Mouse (Mus musculus): Measurements from ENCODE around the gene S100a16. TPM values are rescaled to one million over a fixed set of nuclear protein-coding genes. Genes with fewer than 3 reads are reported as not detected.

Gene S100a16
- polyA plus RNA-seq, 1 experiment, result 49.1 TPM

- no peaks in the 10 kb centered on the region for H3K4me1 ChIP-seq (ENCODE audit: control insufficient read depth, insufficient read depth, low read length)
- TF ChIP-seq CTCF (IDR thresholded peaks at IDR 0.05; ENCODE audit: borderline replicate concordance, insufficient read depth, low read length) (no peak), POLR2A (IDR thresholded peaks at IDR 0.05; ENCODE audit: low read depth, low read length) (no peak)
- H3K4me3 ChIP-seq (ENCODE audit: insufficient read depth, low read length), result no peak overlapping the region
- no peak overlapping the region for H3K27ac ChIP-seq (ENCODE audit: insufficient read depth, low read length)
These were observed 3.9 kb downstream of the S100a16 start for GRCm38 (mm10) chr3:90540904-90541303.

DNA sequence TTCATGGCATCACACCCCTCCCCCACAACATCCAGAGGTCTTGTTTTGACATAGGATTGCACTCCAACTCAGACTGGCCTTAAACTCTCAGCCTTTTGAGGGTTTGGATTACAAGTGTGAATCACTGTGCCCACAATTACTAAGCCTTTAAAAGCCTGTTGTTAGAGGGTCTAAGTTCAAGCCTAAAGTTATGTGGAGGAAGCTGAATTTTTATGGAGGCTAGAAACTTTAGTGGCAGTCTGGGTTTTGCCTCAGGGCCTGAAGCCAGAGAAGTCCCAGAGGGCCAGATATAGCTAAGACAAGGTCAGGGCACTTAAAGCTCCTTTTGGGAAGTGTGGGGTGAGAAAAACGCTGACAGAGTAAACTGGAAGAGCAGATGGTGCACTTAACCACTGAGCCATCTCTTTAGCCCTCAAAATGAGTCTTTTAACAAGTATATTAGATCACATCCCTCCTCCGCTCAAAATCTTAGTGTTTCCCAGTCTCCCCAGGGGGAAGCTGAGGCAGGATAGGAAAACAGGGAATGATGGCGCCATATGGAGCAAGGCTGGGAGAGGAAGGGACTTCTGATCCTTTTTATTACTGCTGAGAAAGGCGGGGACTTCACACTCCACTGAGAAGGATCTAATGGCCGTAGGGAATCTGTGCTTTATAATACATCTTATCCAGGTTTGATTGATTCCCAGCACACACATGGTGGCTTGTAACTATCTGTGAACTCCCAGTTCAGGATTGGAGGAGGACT, 12.8 kb downstream of the S100a16 start:
- H3K4me1 ChIP-seq (ENCODE audit: control insufficient read depth, insufficient read depth, low read length), result peaks cover 9% of the 10 kb centered on the region
- H3K4me3 ChIP-seq (ENCODE audit: insufficient read depth, low read length), result no peak overlapping the region
- H3K27ac ChIP-seq (ENCODE audit: insufficient read depth, low read length), result peak overlapping the region; percentile 81
- TF ChIP-seq CTCF (IDR thresholded peaks at IDR 0.05; ENCODE audit: borderline replicate concordance, insufficient read depth, low read length) (no peak), POLR2A (IDR thresholded peaks at IDR 0.05; ENCODE audit: low read depth, low read length) (no peak)

DNA sequence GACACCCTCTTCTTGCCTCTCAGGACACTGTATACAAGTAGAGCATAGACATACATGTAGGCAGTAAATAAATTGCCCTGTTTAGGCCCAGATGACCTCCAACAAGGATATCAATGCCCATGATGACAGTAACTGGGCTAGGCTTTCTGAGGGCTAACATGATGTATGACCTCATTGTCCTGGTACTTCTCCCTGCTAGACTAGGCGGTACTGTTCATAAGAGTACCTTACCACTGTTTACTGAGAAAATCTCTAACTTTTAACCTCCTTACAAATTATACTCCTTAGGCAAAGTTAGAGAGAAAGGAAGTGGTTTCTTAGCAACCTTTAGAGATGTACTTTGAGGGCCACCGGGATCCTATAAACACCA, 13.4 kb downstream of the S100a16 start:
- no peak overlapping the region for H3K4me3 ChIP-seq (ENCODE audit: insufficient read depth, low read length)
- TF ChIP-seq POLR2A (IDR thresholded peaks at IDR 0.05; ENCODE audit: low read depth, low read length), result no peak
- no peak for TF ChIP-seq CTCF (IDR thresholded peaks at IDR 0.05; ENCODE audit: borderline replicate concordance, insufficient read depth, low read length)
- H3K27ac ChIP-seq (ENCODE audit: insufficient read depth, low read length), result peak overlapping the region; percentile 81
- H3K4me1 ChIP-seq (ENCODE audit: control insufficient read depth, insufficient read depth, low read length), result peaks cover 9% of the 10 kb centered on the region

DNA sequence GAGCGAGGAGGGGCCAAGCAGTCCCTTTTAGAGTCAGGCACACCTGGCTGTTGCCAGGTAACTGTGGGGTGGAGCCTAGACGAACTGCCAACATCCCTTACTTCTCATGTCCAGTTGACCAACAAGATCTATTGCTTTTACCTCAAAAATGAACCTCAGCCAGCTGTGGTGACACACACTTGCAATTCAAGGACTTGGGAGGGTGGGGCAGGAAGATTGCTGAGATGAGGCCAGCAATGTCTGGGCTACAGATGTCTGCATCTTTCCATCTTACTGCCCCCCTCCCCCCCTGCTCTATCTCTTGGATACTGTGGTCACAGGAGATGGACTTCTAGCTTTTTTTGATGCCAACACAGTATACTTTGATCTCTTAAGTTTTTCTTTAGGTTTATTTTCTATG, 15.2 kb downstream of the S100a16 start:
- H3K4me1 ChIP-seq (ENCODE audit: control insufficient read depth, insufficient read depth, low read length), result peaks cover 9% of the 10 kb centered on the region
- no peak overlapping the region for H3K4me3 ChIP-seq (ENCODE audit: insufficient read depth, low read length)
- H3K27ac ChIP-seq (ENCODE audit: insufficient read depth, low read length), result no peak overlapping the region
- no peak for TF ChIP-seq POLR2A (IDR thresholded peaks at IDR 0.05; ENCODE audit: low read depth, low read length)
- TF ChIP-seq CTCF (IDR thresholded peaks at IDR 0.05; ENCODE audit: borderline replicate concordance, insufficient read depth, low read length), result no peak

DNA sequence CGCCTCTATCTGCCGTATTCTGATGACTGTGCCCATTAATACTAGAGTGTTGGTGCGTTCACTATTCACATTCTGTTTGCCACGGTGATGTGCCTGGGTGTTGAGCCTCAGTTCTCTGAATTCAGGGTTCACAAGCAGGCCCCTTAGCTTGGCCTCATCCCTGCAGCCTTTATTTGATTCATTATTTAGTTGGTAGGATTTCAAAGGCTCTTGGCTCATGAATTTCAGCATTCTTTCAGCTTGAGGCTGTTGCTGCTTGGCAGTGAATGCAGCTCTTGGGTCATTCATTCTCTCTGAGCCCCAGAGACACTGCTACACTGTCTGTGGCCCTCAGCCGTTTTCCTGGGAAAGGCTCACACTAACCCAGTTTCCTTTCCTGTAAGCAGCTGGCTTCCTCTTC, 18.9 kb downstream of the S100a16 start:
- peak overlapping the region; percentile 72; the same call in 1 of the 2 replicates for H3K27ac ChIP-seq (ENCODE audit: insufficient read depth, low read length)
- TF ChIP-seq POLR2A (IDR thresholded peaks at IDR 0.05; ENCODE audit: low read depth, low read length) (no peak), CTCF (IDR thresholded peaks at IDR 0.05; ENCODE audit: borderline replicate concordance, insufficient read depth, low read length) (no peak)
- H3K4me1 ChIP-seq (ENCODE audit: control insufficient read depth, insufficient read depth, low read length), result no peaks in the 10 kb centered on the region
- no peak overlapping the region for H3K4me3 ChIP-seq (ENCODE audit: insufficient read depth, low read length)

DNA sequence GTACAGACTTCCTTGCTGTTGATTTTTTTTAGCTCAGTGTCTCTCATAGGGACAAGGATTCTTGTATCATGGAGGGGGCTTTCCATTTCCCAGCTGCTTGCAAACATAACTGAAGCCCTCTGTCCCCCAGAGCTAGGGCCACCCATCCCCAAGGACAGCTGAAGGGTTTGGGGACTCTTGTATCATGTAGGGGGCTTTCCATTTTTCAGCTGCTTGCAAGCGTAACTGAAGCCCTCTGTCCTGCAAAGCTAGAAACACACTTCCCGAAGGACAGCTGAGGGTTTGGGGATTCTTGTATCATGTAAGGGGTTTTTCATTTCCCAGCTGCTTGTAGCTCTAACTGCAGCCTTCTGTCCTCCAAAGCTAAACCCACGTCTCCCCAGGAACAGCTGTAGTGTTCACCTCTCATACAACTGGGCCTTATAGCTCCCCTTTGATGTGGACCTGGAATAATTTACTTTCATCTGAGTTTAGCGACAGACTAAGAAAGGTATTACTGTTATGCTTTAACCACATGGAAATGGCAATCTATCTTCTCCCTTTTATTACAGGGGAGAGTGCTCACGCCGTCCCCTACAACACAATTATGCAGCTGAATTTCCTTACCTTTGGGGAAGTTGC, 23.1 kb downstream of the S100a16 start, which contains the start of gene S100a3:
TSS of gene S100a3 (plus strand) at position 571 of the 621 bp plus-strand sequence.
- no peak for TF ChIP-seq CTCF (IDR thresholded peaks at IDR 0.05; ENCODE audit: borderline replicate concordance, insufficient read depth, low read length)
- no peak for TF ChIP-seq POLR2A (IDR thresholded peaks at IDR 0.05; ENCODE audit: low read depth, low read length)
- no peak within 1 kb of the TSS for H3K27ac ChIP-seq (ENCODE audit: insufficient read depth, low read length)

GRCm38 (mm10) chr3:90574691-90575090, 37.6 kb downstream of the S100a16 start:
- Histone ChIP-seq H3K4me3 (ENCODE audit: insufficient read depth, low read length) (no peak overlapping the region), H3K4me1 (ENCODE audit: control insufficient read depth, insufficient read depth, low read length) (peaks cover 9% of the 10 kb centered on the region), H3K27ac (ENCODE audit: insufficient read depth, low read length) (peak overlapping the region; percentile 49)
- no peak for TF ChIP-seq CTCF (IDR thresholded peaks at IDR 0.05; ENCODE audit: borderline replicate concordance, insufficient read depth, low read length)

More for the DNA sequence above, 23.1 kb downstream of the S100a16 start, which contains the start of gene S100a3:
- Histone ChIP-seq H3K4me1 (ENCODE audit: control insufficient read depth, insufficient read depth, low read length) (no peaks in the 10 kb centered on the region), H3K4me3 (ENCODE audit: insufficient read depth, low read length) (no peak within 1 kb of the TSS)

DNA sequence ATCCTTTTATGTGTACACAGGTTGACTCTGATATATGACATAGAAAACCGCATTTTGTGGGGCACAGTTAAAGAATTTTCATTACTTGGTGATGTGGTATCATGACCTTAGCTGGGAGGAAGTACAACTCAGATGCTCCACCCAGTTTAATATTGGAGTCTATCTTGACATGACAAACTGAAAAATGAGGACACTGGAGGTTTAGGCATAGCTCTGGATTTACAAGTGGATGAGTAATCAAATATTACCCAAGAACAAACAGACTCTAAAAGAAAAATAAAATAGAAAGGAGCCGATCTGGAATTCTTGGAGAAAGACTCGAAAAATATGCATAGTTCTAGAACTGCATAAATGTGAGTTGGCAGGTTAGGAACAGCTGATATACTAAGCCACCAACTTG, 38.3 kb downstream of the S100a16 start:
- peaks cover 9% of the 10 kb centered on the region for H3K4me1 ChIP-seq (ENCODE audit: control insufficient read depth, insufficient read depth, low read length)
- H3K27ac ChIP-seq (ENCODE audit: insufficient read depth, low read length), result peak overlapping the region; percentile 64; the same call in 1 of the 2 replicates
- no peak for TF ChIP-seq CTCF (IDR thresholded peaks at IDR 0.05; ENCODE audit: borderline replicate concordance, insufficient read depth, low read length)
- no peak for TF ChIP-seq POLR2A (IDR thresholded peaks at IDR 0.05; ENCODE audit: low read depth, low read length)
- no peak overlapping the region for H3K4me3 ChIP-seq (ENCODE audit: insufficient read depth, low read length)

DNA sequence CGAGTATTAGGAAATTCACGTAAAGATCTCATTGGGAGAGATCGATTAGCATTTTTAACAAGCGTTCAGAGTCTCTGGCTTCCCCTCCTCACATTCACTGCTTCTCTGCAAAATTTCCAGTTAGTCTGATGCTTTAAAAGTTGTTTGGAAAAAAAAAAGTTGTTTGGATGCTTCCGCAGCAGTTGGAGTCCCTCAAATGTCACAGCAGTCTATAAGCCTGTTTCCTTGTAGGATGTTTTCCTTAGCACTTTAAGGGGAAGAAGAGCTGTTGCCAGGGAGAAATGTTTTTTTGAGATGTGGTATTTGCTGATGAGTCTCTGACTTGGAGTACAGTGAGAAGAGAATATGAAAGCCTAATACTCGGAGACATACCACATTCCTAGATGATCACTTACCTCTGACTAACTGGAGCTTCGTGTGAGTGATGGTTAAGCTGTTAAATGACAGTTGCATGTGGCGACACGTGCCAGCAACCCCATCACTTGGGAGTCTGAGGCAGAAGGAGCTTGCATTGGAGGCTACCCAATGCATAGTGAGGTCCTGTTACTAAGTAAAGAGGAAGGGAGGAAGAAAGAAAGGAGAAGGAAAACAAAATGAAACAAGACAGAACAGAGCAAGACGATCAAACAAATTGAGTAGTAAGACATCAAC, 39.4 kb downstream of the S100a16 start:
- no peak overlapping the region for H3K4me3 ChIP-seq (ENCODE audit: insufficient read depth, low read length)
- H3K4me1 ChIP-seq (ENCODE audit: control insufficient read depth, insufficient read depth, low read length), result peaks cover 9% of the 10 kb centered on the region
- no peak overlapping the region for H3K27ac ChIP-seq (ENCODE audit: insufficient read depth, low read length)
- TF ChIP-seq POLR2A (IDR thresholded peaks at IDR 0.05; ENCODE audit: low read depth, low read length) (no peak), CTCF (IDR thresholded peaks at IDR 0.05; ENCODE audit: borderline replicate concordance, insufficient read depth, low read length) (no peak)

- H3K27ac ChIP-seq (ENCODE audit: insufficient read depth, low read length), result 0 out of 2 replicates have a peak overlapping the region, but pooled peaks have one; percentile 13
- TF ChIP-seq POLR2A (IDR thresholded peaks at IDR 0.05; ENCODE audit: low read depth, low read length) (no peak), CTCF (IDR thresholded peaks at IDR 0.05; ENCODE audit: borderline replicate concordance, insufficient read depth, low read length) (no peak)
- H3K4me3 ChIP-seq (ENCODE audit: insufficient read depth, low read length), result no peak overlapping the region
- peaks cover 9% of the 10 kb centered on the region for H3K4me1 ChIP-seq (ENCODE audit: control insufficient read depth, insufficient read depth, low read length)
These were observed 42.4 kb downstream of the S100a16 start for GRCm38 (mm10) chr3:90579433-90579832.

Measured in embryonic fibroblast, embryonic 13.5 days (primary cell).